Mouse (Mus musculus): ENCODE measurements around the gene Abl1.

Abl1 gene

GRCm38 (mm10) chr2:31741728-31742127 is 53.6 kb downstream of the Abl1 start:
- DNase-seq (ENCODE audit: inconsistent age in 2 of 2, low spot score in 1 of 2), result no peak

- peak; percentile 74 to 87 for DNase-seq (ENCODE audit: inconsistent age in 2 of 2, low spot score in 1 of 2)
Observed at GRCm38 (mm10) chr2:31742134-31742533, 54.0 kb downstream of the Abl1 start.

DNA sequence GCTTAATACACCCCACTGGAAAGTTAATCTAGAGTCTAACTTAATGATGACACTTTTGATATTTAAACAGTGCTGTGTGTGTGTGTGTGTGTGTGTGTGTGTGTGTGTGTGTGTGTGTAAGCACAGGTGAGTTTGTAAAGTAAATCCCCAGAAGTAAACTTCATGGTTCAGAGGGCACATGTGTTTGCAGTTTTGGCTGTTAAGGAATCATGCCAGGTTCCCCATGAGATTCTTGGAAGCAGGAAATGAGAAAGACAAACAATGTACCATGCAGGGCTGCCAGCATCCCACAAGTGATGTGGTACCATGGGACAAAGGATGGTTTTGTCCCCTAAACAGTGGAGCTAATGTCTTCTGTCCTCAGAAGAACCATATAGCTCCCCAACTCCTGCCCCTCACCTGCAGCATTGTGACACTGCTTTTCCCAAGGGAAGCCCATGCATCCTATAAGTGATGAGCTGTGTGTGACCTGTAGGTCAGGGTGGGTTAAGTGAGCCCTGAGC is 57.6 kb downstream of the Abl1 start:
- no peak for DNase-seq (ENCODE audit: inconsistent age in 2 of 2, low spot score in 1 of 2)

- no peak for DNase-seq (ENCODE audit: inconsistent age in 2 of 2, low spot score in 1 of 2)
Observed at GRCm38 (mm10) chr2:31746835-31747234, 58.7 kb downstream of the Abl1 start.

DNA sequence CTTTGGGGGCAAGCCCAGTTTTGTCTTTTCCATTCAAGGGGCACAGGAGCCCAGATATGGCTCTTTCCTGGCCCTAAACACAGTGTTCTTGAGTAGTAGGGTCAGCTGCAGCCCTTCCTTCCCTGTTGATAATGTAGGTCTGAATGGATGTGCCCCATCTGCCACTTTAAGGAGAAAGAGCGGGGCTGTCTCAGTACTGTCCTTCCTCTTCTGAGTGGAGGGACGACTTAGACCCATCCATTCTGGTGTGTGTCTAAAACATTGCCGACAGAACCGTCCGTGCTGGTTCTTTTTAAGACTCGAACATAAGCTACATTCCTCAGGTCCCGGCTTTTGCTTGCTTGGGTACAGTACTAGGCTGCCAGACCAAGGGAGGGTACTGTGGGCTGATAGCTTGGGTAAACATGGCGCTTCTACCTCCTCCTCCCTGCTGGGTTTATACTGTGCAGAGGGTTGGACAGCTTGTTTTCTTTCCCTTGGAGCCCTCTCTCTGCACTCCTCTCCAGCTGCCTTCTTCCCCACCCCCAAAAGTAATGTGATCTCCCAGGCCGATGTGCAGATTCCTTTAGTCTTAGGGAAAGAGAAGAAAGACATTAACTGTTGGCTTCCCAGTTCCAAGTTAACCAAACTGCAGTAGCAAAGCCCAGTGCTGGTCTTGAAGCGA is 61.0 kb downstream of the Abl1 start:
- DNase-seq (ENCODE audit: inconsistent age in 2 of 2, low spot score in 1 of 2), result peak; percentile 49 to 79

DNA sequence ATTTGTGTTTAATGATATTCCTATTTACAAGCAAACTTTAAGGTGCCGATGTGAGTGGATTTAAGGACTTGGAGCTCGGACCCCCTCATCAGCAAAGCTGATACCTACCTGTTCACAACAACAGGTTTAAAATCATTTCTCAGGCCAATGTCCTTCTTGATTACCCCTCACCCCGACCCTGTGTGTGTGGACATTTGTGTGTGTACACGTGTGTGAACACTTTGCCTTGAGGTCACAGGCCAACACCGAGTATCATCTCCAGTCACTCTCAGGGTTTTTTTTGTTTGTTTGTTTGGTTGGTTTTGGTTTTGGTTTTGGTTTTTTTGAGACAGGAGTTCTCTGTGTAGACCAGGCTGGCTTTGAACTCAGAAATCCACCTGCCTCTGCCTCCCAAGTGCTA is 62.0 kb downstream of the Abl1 start:
- peak in 1 of 2 experiments; percentile 54 for DNase-seq (ENCODE audit: inconsistent age in 2 of 2, low spot score in 1 of 2)

DNA sequence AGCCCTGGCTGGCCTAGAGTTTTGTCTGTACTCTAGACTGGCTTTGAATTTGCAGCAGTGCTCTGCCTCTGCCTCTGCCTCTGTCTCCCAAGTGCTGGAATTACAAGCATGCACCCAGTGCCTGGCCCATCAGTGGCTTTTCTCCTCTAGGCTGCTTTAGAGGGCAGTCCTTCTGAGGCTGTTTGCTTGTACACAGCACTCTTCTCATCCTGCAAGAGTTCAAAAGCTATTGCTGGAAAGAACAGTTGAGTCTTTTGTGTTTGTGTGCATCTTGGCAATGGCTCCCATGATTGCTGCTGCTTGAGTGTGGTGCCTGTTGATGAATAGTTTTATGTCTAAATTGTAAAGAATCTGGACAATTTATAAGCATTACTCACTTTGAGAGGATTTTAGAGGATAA is 69.3 kb downstream of the Abl1 start:
- peak in 1 of 2 experiments; percentile 67 for DNase-seq (ENCODE audit: inconsistent age in 2 of 2, low spot score in 1 of 2)

DNA sequence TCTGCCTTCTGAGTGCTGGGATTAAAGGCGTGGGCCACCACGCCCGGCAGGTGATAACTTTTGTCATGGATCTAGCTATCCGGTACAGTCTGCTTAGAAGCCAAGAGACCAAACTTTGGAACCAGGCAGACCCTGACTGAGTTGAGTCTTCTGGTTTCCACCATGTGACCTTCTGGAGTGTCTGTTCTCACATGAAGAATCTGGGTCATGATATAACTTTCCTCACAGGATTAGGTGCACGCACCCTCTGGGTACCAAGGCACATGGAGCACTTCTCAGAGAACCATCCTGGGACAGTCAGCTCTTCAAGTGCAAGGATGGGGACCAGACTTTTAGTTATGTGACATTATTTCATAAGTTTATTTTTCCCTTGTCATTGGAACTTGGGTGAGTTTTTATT is 70.8 kb downstream of the Abl1 start:
- DNase-seq (ENCODE audit: inconsistent age in 2 of 2, low spot score in 1 of 2), result peak in 1 of 2 experiments; percentile 61

DNA sequence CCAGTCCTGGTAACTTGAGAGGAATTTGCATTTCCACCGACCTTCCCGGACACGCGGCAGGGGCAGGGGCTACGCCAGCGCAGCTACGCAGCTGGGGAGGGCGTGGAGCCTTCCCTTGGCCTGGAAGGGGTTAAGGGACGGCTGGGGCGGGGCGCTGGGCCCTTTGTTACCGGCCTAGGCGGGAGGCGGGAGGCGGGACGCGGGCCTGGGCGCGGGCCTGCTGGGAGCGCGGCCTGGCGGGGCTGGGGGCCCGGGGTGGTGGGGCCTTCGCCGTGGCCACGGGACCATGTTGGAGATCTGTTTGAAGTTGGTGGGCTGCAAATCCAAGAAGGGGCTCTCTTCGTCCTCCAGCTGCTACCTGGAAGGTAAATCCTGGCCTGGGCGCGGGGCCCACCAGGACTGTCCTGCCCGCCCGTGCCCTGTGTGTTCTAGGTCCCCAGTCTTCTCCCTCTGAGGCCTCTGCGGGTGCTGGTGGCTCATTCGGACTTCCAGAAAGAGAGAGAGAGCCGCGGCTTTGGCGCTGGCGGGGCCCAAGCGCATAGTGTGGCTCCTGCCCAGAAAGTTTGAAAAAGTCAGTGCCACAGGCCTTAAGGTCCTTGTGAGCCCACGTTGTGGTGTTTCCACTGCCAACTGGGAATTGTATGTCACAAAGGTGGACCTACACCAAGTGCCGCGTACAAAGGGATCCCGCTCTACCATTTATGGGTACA is 71.7 kb downstream of the Abl1 start:
- peak; percentile 85 to 94 for DNase-seq (ENCODE audit: inconsistent age in 2 of 2, low spot score in 1 of 2)

DNA sequence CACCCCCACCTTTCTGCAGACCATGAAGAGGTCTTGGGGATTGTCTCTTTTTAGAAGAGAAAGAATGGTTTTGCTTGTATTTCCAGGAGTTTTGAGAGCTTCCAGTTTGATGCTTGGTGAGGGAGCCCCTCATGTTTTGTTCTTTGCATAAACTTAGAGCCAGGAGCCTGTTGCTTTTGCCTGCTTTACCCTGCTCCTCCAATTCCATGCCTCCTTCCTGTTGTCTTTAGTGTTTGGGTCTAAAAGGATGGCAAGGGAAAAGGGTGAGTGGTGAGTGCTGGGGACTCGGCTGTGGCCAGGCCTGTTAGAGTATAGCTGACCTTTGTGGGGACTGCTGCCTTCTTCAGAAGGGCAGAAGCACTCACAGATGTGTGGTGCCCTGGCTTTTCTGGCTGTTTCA is 72.3 kb downstream of the Abl1 start:
- no peak for DNase-seq (ENCODE audit: inconsistent age in 2 of 2, low spot score in 1 of 2)

GRCm38 (mm10) chr2:31761115-31761531 is 72.9 kb downstream of the Abl1 start:
- peak in 1 of 2 experiments; percentile 75 for DNase-seq (ENCODE audit: inconsistent age in 2 of 2, low spot score in 1 of 2)

DNA sequence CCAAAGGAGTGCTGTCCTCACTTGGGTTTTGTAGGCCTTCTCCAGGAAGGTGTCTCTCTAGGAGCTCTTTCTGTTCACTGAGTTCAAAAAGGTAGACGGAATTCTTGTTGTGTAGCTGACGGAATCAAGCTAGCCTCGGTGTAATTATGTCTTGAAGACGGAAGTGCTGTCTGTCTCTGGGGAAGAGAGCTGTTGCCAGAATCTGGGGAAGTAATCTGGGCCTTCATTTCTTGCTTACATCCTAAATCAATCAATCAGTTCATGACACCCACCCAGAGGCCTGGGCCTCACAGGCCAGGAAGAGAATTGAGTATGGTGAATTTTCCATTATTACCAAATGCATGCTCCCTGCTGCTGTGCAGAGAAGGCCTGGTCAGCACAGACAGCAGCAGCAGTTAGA is 73.4 kb downstream of the Abl1 start:
- peak in 1 of 2 experiments; percentile 68 for DNase-seq (ENCODE audit: inconsistent age in 2 of 2, low spot score in 1 of 2)

- peak in 1 of 2 experiments; percentile 75 for DNase-seq (ENCODE audit: inconsistent age in 2 of 2, low spot score in 1 of 2)
Observed at GRCm38 (mm10) chr2:31762155-31762554, 74.0 kb downstream of the Abl1 start.

GRCm38 (mm10) chr2:31762853-31763252 is 74.7 kb downstream of the Abl1 start:
- DNase-seq (ENCODE audit: inconsistent age in 2 of 2, low spot score in 1 of 2), result no peak

GRCm38 (mm10) chr2:31763271-31763670 is 75.1 kb downstream of the Abl1 start:
- DNase-seq (ENCODE audit: inconsistent age in 2 of 2, low spot score in 1 of 2), result no peak

GRCm38 (mm10) chr2:31767104-31767503 is 78.9 kb downstream of the Abl1 start:
- no peak for DNase-seq (ENCODE audit: inconsistent age in 2 of 2, low spot score in 1 of 2)

- DNase-seq (ENCODE audit: inconsistent age in 2 of 2, low spot score in 1 of 2), result no peak
Observed at GRCm38 (mm10) chr2:31767815-31768214, 79.6 kb downstream of the Abl1 start.

DNA sequence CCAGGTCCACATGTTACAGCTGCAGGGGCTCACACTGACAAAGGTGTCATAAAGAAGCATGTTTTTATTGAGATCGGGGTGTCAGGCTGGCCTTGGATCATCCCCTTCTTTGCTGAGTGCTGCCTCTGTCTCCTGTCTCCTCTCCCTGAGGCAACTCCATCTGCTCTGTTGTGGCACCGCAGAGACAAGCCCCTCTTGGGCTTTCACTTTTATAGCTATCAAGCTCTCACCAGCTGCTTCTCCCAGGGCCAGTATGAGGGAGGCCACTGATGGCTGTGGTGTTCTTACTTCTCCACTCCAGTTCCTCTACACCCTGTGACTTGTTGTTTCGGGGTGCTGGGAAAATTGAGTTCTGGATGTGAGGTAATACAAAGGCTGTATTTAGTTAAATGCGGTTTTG is 80.9 kb downstream of the Abl1 start:
- DNase-seq (ENCODE audit: inconsistent age in 2 of 2, low spot score in 1 of 2), result peak; percentile 33 to 71

DNA sequence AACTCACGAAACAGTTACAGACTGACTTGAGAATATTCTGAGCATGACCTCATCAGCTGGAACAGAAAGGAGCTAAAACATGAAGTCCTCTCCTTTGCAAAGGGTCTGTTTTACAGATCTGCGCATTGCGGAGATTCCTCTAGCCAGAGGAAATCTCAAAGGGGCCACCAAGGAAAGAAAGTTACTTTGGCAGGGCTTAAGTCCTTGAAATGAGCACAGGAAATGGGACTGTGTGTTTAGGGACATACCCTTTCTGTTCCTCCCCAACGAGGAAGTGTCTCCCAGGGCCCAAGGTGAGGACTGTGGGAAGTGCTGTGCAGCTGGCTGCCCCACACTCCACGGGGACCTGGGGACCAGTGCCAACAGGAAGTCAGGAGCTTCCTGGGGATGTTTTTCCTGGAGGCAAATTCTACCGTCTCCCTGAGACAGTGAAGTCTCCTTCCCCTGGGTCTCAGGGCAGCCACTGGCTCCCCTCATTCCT is 81.5 kb downstream of the Abl1 start:
- DNase-seq (ENCODE audit: inconsistent age in 2 of 2, low spot score in 1 of 2), result peak; percentile 80 to 91

DNA sequence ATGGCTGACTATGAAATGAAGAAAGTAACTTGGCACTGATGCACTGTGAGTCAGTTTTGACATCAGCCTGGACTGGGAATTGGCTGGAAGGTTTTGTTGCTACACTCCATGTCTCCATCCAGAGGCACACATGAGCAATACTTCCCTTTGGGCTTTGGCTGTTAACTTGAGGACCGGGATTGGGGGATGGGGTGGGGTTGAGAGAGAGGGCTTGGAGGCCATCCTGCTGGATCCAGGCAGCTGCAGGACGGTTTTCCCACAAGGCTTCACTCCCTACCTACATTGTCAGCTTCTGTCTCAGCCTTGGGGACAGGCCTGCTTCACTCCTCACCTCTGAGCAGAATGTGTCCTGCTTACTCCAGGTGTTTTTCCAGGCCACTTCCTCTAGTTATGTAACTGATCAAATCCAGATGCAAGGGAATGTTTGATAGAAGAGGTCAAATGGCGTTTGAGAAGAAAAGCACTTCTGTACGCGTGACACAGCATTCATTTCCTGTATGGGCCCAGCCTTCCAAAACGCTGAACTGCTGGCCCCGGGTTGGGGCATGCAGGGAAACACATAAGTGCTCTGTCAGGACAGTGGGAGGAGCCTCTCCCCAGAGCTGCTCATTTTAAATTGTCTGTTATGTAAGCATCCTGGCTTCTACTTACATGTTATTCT is 82.7 kb downstream of the Abl1 start:
- DNase-seq (ENCODE audit: inconsistent age in 2 of 2, low spot score in 1 of 2), result peak; percentile 86 to 94

DNA sequence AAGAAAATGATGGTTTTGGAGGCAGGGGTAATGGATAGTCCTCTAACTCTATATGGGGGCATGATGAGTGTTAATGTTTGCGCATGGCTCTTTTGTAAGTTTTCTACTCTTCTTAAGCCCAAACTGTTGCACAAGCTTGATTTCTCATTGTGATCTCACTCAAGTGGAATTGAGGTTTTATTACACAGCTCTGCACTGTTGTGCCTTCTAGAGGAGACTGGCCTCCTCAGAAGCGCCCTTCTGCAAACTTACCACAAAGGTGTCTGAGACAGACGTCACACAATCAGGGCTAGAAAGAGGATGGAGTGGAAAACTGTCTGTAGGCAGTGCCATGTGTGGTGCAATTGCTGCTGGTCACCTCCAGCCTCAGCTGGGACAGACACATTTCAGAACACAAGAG is 88.3 kb downstream of the Abl1 start:
- peak in 1 of 2 experiments; percentile 80 for DNase-seq (ENCODE audit: inconsistent age in 2 of 2, low spot score in 1 of 2)

DNA sequence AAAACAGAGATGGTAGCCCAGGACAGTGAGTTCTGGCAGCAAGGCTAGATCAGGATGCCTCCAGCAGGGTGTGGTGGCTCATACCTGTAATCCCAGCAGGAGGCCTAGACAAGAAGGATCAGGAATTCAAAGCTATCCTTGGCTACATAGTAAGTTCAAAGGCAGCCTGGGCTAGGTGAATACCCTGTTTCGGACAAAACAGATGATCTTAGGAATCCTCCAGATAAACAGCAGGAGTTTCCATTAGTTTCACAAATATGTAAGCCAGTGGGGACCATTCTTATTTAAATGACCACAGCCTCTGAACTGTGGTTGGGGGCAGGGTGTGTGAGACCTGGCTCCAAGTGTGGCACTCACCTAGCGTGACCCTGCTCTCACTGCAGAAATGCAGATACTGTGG is 91.1 kb downstream of the Abl1 start:
- DNase-seq (ENCODE audit: inconsistent age in 2 of 2, low spot score in 1 of 2), result no peak

Data from adrenal gland, adult (tissue).